ENCODE assay signal across 8 mouse cellular contexts in genomic region chr15:100757527-100757978, GRCm38 (mm10). TPM values are rescaled to one million over a fixed set of nuclear protein-coding genes. Genes with fewer than 3 reads are reported as not detected.
DNase-seq lines count a peak whose midpoint lies in the region; ATAC-seq and TF ChIP-seq lines count a peak whose summit lies in the region.
"Had no signal": no experiment of that assay in that cellular context is flagged by ENCODE, and none has a peak within 500 bp of the region (broad histone marks: within the 10 kb centered on the region; RNA-seq: fewer than 3 reads in every experiment).

No protein-coding gene starts in this region.

- peak; percentile 3; the same call in 1 of the 2 replicates for ATAC-seq in liver, embryonic 14.5 days (ENCODE audit: insufficient read depth)

- no peak for TF ChIP-seq EP300 in ES-Bruce4 (IDR thresholded peaks at IDR 0.05; ENCODE audit: insufficient read depth, low read depth, low read length)
- TF ChIP-seq EP300 in liver, embryonic 14.5 days (IDR thresholded peaks at IDR 0.05; ENCODE audit: low read depth): no peak

- no peak for TF ChIP-seq POLR2A in ES-Bruce4 (IDR thresholded peaks at IDR 0.05; ENCODE audit: insufficient read depth, low read length)

- no peaks in the 10 kb centered on the region for H3K36me3 ChIP-seq in ES-Bruce4 (ENCODE audit: control insufficient read depth, insufficient read depth, low read length, poor library complexity, severe bottlenecking)
- no peaks in the 10 kb centered on the region for H3K36me3 ChIP-seq in liver, embryonic 14.5 days (replicated peaks; ENCODE audit: control insufficient read depth, insufficient read depth, low read depth)
- H3K36me3 ChIP-seq: limb, embryonic 15.5 days had no signal

- under 1% methylated on average over 7 of the region's 7 CpGs for WGBS in liver, embryonic 14.5 days (ENCODE audit: insufficient replicate concordance)

- H3K9ac ChIP-seq in ES-Bruce4 (ENCODE audit: low read depth, poor library complexity, severe bottlenecking): no peak overlapping the region
- H3K9ac ChIP-seq in liver, embryonic 14.5 days (replicated peaks): no peak overlapping the region
- H3K9ac ChIP-seq: limb, embryonic 15.5 days had no signal

- H3K27ac ChIP-seq in ES-Bruce4 (ENCODE audit: insufficient read depth, low read length): no peak overlapping the region
- H3K27ac ChIP-seq in liver, embryonic 14.5 days: no peak overlapping the region
- H3K27ac ChIP-seq: limb, embryonic 15.5 days had no signal

- peak; percentile 92 for TF ChIP-seq CTCF in ES-Bruce4 (IDR thresholded peaks at IDR 0.05; ENCODE audit: low read depth, low read length)
- peak; percentile 87 for TF ChIP-seq CTCF in liver, embryonic 14.5 days (IDR thresholded peaks at IDR 0.05; ENCODE audit: low read depth)

- peak; percentile 73 to 74 for DNase-seq in B cell, adult 2 months
- peak; percentile 78 to 81 for DNase-seq in cerebellum, adult 18-20 months
- peak; percentile 37 for DNase-seq in gastrocnemius, postnatal 25 days
- peak; percentile 57 to 68 for DNase-seq in kidney, adult 8-10 months
- no peak for DNase-seq in liver, embryonic 14.5 days (ENCODE audit: low read depth in 3 of 3, low spot score in 3 of 3)
- DNase-seq in retina, postnatal 1 day: peak; percentile 90

- H3K4me2 ChIP-seq in liver, embryonic 14.5 days (ENCODE audit: low read depth): no peak overlapping the region
- H3K4me2 ChIP-seq: limb, embryonic 15.5 days had no signal

- H3K4me3 ChIP-seq in ES-Bruce4 (ENCODE audit: low read depth, low read length): peak overlapping the region; percentile 42
- H3K4me3 ChIP-seq in liver, embryonic 14.5 days (ENCODE audit: insufficient read depth in 1 of 2, low read depth in 2 of 2, low read length in 2 of 2): no peak overlapping the region
- H3K4me3 ChIP-seq: limb, embryonic 15.5 days had no signal

- no peaks in the 10 kb centered on the region for H3K9me3 ChIP-seq in ES-Bruce4 (replicated peaks; ENCODE audit: control insufficient read depth, insufficient read depth, low read length, poor library complexity, severe bottlenecking)
- no peaks in the 10 kb centered on the region for H3K9me3 ChIP-seq in liver, embryonic 14.5 days (ENCODE audit: control insufficient read depth, low read length)
- H3K9me3 ChIP-seq: limb, embryonic 15.5 days had no signal

- H3K27me3 ChIP-seq in ES-Bruce4 (ENCODE audit: control insufficient read depth, insufficient read depth, low read length, poor library complexity, severe bottlenecking): no peaks in the 10 kb centered on the region
- H3K27me3 ChIP-seq in liver, embryonic 14.5 days (ENCODE audit: control insufficient read depth, insufficient read depth, low read length): peaks cover 22% of the 10 kb centered on the region

- peaks cover 4% of the 10 kb centered on the region for H3K4me1 ChIP-seq in ES-Bruce4 (ENCODE audit: control insufficient read depth, insufficient read depth, low read length)
- H3K4me1 ChIP-seq in liver, embryonic 14.5 days (replicated peaks; ENCODE audit: control insufficient read depth in 2 of 2, insufficient read depth in 2 of 2, low read length in 1 of 2): peaks cover 0 to 4% of the 10 kb centered on the region in 2 experiments; a peak in 1 of 4 replicates

RNA-seq across cellular contexts. Expression of gene Slc4a8, which starts 4.0 kb away (rescaled TPM):
- polyA plus RNA-seq in ES-Bruce4 (2011; ENCODE audit: insufficient read depth, insufficient read length, low read depth, missing spikeins): 15.6 and 18.7 TPM in 2 replicates
- 1 to 10 TPM; 1.6 to 1.7 TPM for total RNA-seq in gastrocnemius, postnatal 25 days (2021)
- polyA plus RNA-seq in liver, embryonic 14.5 days (2012; rRNA removed): 0.15 and 0.16 TPM in 2 replicates
- polyA plus RNA-seq in liver, embryonic 14.5 days (2014; fragmentation: Nextera tagmentation; extraction: Ambion mirVana): 0.30 and 0.55 TPM in 2 replicates

RNA-seq across cellular contexts. Expression of gene Galnt6, which starts 28.4 kb away (rescaled TPM):
- 25.1 and 28.1 TPM in 2 replicates for polyA plus RNA-seq in ES-Bruce4 (2011; ENCODE audit: insufficient read depth, insufficient read length, low read depth, missing spikeins)
- total RNA-seq in gastrocnemius, postnatal 25 days (2021): under 1 TPM; 0.08 to 0.13 TPM
- polyA plus RNA-seq in liver, embryonic 14.5 days (2012; rRNA removed): 0.36 and 0.47 TPM in 2 replicates
- 0.73 and 0.84 TPM in 2 replicates for polyA plus RNA-seq in liver, embryonic 14.5 days (2014; fragmentation: Nextera tagmentation; extraction: Ambion mirVana)

Comparison
In these comparisons a context has a peak if more than half of its experiments do, and no peak if none do; other contexts are left out.
1. DNase-seq: peak in B cell, adult 2 months (2 of 2), cerebellum, adult 18-20 months (2 of 2), gastrocnemius, postnatal 25 days (single experiment), kidney, adult 8-10 months (2 of 2) and retina, postnatal 1 day (single experiment); none in liver, embryonic 14.5 days (0 of 3).
2. RNA of gene Slc4a8, which starts 4.0 kb away (polyA plus RNA-seq): 15.6 to 18.7 TPM in ES-Bruce4; 0.15 to 0.55 TPM in liver, embryonic 14.5 days; every median in the first group is over 10 times any median in the second.
3. RNA of gene Galnt6, which starts 28.4 kb away (polyA plus RNA-seq): 25.1 to 28.1 TPM in ES-Bruce4; 0.36 to 0.84 TPM in liver, embryonic 14.5 days; every median in the first group is over 10 times any median in the second.